In the genomic region with DNA sequence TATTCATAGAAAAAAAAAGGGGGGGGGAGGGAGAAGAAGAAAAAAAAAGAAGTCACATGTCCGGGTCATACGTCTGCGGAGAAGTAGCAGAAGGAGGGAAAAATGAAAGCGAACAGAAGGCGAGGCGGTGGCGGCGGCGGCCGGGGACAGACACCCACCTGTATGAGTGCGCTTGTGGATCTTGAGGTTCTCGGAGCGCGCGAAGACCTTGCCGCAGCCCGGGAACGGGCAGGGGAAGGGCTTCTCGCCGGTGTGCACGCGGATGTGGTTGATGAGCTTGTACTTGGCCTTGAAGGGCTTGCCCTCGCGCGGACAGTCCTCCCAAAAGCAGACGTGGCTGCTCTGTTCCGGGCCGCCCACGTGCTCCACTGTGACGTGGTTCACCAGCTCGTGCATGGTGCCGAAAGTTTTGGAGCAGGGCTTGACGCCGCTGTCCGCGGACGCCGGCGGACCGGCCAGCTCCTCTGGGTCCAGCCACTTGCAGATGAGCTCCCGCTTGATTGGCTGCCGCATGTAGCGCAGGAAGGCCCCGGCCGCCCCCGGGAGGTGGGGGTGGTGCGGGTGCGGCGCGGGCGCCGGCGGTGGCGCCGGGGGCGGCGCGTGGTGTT, we compare ENCODE assay signal across 8 mouse cellular contexts. TPM values are rescaled to one million over a fixed set of nuclear protein-coding genes. Genes with fewer than 3 reads are reported as not detected.
DNase-seq lines count a peak whose midpoint lies in the region; ATAC-seq and TF ChIP-seq lines count a peak whose summit lies in the region.
"Not testable (repeated sequence)": the region's sequence is repeated elsewhere in the genome, so short reads cannot be mapped to it uniquely, and the experiment has no call there.
"Had no signal": no experiment of that assay in that cellular context is flagged by ENCODE, and none has a peak within 500 bp of the region (broad histone marks: within the 10 kb centered on the region; RNA-seq: fewer than 3 reads in every experiment).

No protein-coding gene starts in this region.

- not testable (repeated sequence) for H3K9me3 ChIP-seq in hindbrain, embryonic 16.5 days (ENCODE audit: control insufficient read depth, low read length); limb, embryonic 11.5 days (ENCODE audit: control insufficient read depth, low read length)

- H3K4me2 ChIP-seq in hindbrain, embryonic 16.5 days (ENCODE audit: low read length), result peak overlapping the region; percentile 66
- H3K4me2 ChIP-seq in limb, embryonic 11.5 days (ENCODE audit: low read depth, severe bottlenecking), result peak overlapping the region; percentile 83

- H3K36me3 ChIP-seq in hindbrain, embryonic 16.5 days (ENCODE audit: control insufficient read depth, insufficient read depth, low read length); limb, embryonic 11.5 days (ENCODE audit: control insufficient read depth, insufficient read depth, low read length): not testable (repeated sequence)

- intact Hi-C loops in gastrocnemius, adult 2 months (cut with DNase I), result not testable (repeated sequence)

- ATAC-seq in hindbrain, embryonic 16.5 days, result peak; percentile 19; the same call in 1 of the 2 replicates
- ATAC-seq in limb, embryonic 11.5 days (ENCODE audit: insufficient number of reproducible peaks, low FRiP score, low TSS enrichment, low read depth), result peak; percentile 14; the same call in 1 of the 2 replicates
- peak; percentile 31 for ATAC-seq in megakaryocyte-erythroid progenitor cell, adult 5-6 weeks (replicated peaks; ENCODE audit: low FRiP score, low TSS enrichment, poor library complexity, severe bottlenecking)

- peak overlapping the region; percentile 77 for H3K9ac ChIP-seq in hindbrain, embryonic 16.5 days (ENCODE audit: low read depth, low read length)
- peak overlapping the region; percentile 93 for H3K9ac ChIP-seq in limb, embryonic 11.5 days (ENCODE audit: low read length)

- peaks cover 21% of the 10 kb centered on the region for H3K27me3 ChIP-seq in hindbrain, embryonic 16.5 days (replicated peaks; ENCODE audit: control insufficient read depth, insufficient read depth, low read length)
- peaks cover 15% of the 10 kb centered on the region for H3K27me3 ChIP-seq in limb, embryonic 11.5 days (ENCODE audit: control insufficient read depth, insufficient read depth, low read length)

- not testable (repeated sequence) for TF ChIP-seq CTCF in gastrocnemius, adult 2 months (IDR thresholded peaks at IDR 0.05)

- WGBS in hindbrain, embryonic 16.5 days, result 0% methylated on average over 41 of the region's 58 CpGs
- under 1% methylated on average over 55 of the region's 58 CpGs for WGBS in limb, embryonic 11.5 days

- peak overlapping the region; percentile 74 for H3K4me3 ChIP-seq in gastrocnemius, adult 2 months
- peak overlapping the region; percentile 57 for H3K4me3 ChIP-seq in hindbrain, embryonic 16.5 days (ENCODE audit: low read length)
- peak overlapping the region; percentile 63 for H3K4me3 ChIP-seq in limb, embryonic 11.5 days (ENCODE audit: low read depth, low read length)

- not testable (repeated sequence) for H3K4me1 ChIP-seq in hindbrain, embryonic 16.5 days (ENCODE audit: control insufficient read depth, insufficient read depth, low read depth, low read length)
- peaks cover 26% of the 10 kb centered on the region for H3K4me1 ChIP-seq in limb, embryonic 11.5 days (ENCODE audit: control insufficient read depth, insufficient read depth, low read length)

- DNase-seq in adrenal gland, adult 2 months, result peak; percentile 75
- peak; percentile 62 for DNase-seq in embryo, embryonic 10 days (ENCODE audit: low spot score)
- DNase-seq in gastrocnemius, adult 2 months, result peak; percentile 72
- DNase-seq in limb, embryonic 11.5 days (ENCODE audit: low spot score), result peak; percentile 77
- DNase-seq in ovary, postnatal 36 days (ENCODE audit: low spot score), result peak; percentile 39

- H3K27ac ChIP-seq in gastrocnemius, adult 2 months, result not testable (repeated sequence)
- peak overlapping the region; percentile 93 for H3K27ac ChIP-seq in hindbrain, embryonic 16.5 days (ENCODE audit: low read depth, low read length)
- peak overlapping the region; percentile 96 for H3K27ac ChIP-seq in limb, embryonic 11.5 days (replicated peaks; ENCODE audit: low read depth, low read length)

RNA-seq across cellular contexts. Expression of gene Zic5, which starts 1.6 kb away (rescaled TPM):
- total RNA-seq in adrenal gland, adult 2 months (2021), result not detected
- 0.02 TPM in 1 of 2 replicates, not detected in the other for polyA plus RNA-seq in adrenal gland, adult 2 months (2012; rRNA removed)
- total RNA-seq in gastrocnemius, adult 2 months (2021), result not detected
- polyA plus RNA-seq in hindbrain, embryonic 16.5 days (2015; fragmentation: Nextera tagmentation; extraction: Ambion mirVana), result 14.9 and 15.2 TPM in 2 replicates
- 11.3 and 12.5 TPM in 2 replicates for polyA plus RNA-seq in limb, embryonic 11.5 days (2014; fragmentation: Nextera tagmentation; extraction: Ambion mirVana)
- total RNA-seq in megakaryocyte-erythroid progenitor cell, adult 5-6 weeks (2014; fragmentation: Nextera tagmentation), result not detected in 2 replicates
- total RNA-seq in megakaryocyte-erythroid progenitor cell, adult 5-6 weeks (2017), result not detected in 2 replicates
- polyA plus RNA-seq: gonadal fat pad, adult 2 months had no signal

RNA-seq across cellular contexts. Expression of gene Zic2, which starts 11.4 kb away (rescaled TPM):
- not detected for total RNA-seq in adrenal gland, adult 2 months (2021)
- polyA plus RNA-seq in adrenal gland, adult 2 months (2012; rRNA removed), result 0.10 and 0.41 TPM in 2 replicates
- not detected for total RNA-seq in gastrocnemius, adult 2 months (2021)
- polyA plus RNA-seq in hindbrain, embryonic 16.5 days (2015; fragmentation: Nextera tagmentation; extraction: Ambion mirVana), result 7.3 and 7.8 TPM in 2 replicates
- polyA plus RNA-seq in limb, embryonic 11.5 days (2014; fragmentation: Nextera tagmentation; extraction: Ambion mirVana), result 5.1 and 5.6 TPM in 2 replicates
- total RNA-seq in megakaryocyte-erythroid progenitor cell, adult 5-6 weeks (2014; fragmentation: Nextera tagmentation), result not detected in 2 replicates
- total RNA-seq in megakaryocyte-erythroid progenitor cell, adult 5-6 weeks (2017), result not detected in 2 replicates

RNA-seq across cellular contexts. Expression of gene Gm5089, which starts 12.9 kb away (rescaled TPM):
- not detected for total RNA-seq in adrenal gland, adult 2 months (2021)
- polyA plus RNA-seq in adrenal gland, adult 2 months (2012; rRNA removed), result not detected in 2 replicates
- total RNA-seq in gastrocnemius, adult 2 months (2021), result not detected
- 1.8 and 2.1 TPM in 2 replicates for polyA plus RNA-seq in hindbrain, embryonic 16.5 days (2015; fragmentation: Nextera tagmentation; extraction: Ambion mirVana)
- 0.24 and 0.33 TPM in 2 replicates for polyA plus RNA-seq in limb, embryonic 11.5 days (2014; fragmentation: Nextera tagmentation; extraction: Ambion mirVana)
- total RNA-seq in megakaryocyte-erythroid progenitor cell, adult 5-6 weeks (2014; fragmentation: Nextera tagmentation), result not detected in 2 replicates
- total RNA-seq in megakaryocyte-erythroid progenitor cell, adult 5-6 weeks (2017), result not detected in 2 replicates
- polyA plus RNA-seq: gonadal fat pad, adult 2 months had no signal

RNA-seq across cellular contexts. Expression of gene Gm10837, which starts 26.5 kb away (rescaled TPM):
- not detected for total RNA-seq in adrenal gland, adult 2 months (2021)
- not detected in 2 replicates for polyA plus RNA-seq in adrenal gland, adult 2 months (2012; rRNA removed)
- total RNA-seq in gastrocnemius, adult 2 months (2021), result not detected
- polyA plus RNA-seq in hindbrain, embryonic 16.5 days (2015; fragmentation: Nextera tagmentation; extraction: Ambion mirVana), result 0.80 and 0.84 TPM in 2 replicates
- polyA plus RNA-seq in limb, embryonic 11.5 days (2014; fragmentation: Nextera tagmentation; extraction: Ambion mirVana), result 0.16 and 0.19 TPM in 2 replicates
- total RNA-seq in megakaryocyte-erythroid progenitor cell, adult 5-6 weeks (2014; fragmentation: Nextera tagmentation), result not detected in 2 replicates
- total RNA-seq in megakaryocyte-erythroid progenitor cell, adult 5-6 weeks (2017), result not detected in 2 replicates
- polyA plus RNA-seq: gonadal fat pad, adult 2 months had no signal
